Mouse (Mus musculus) megakaryocyte progenitor cell, adult 5-6 weeks (primary cell): ENCODE measurements around the gene Fndc3b. TPM values are rescaled to one million over a fixed set of nuclear protein-coding genes. Genes with fewer than 3 reads are reported as not detected.

Experiments used
- ATAC-seq: replicated peaks from 2 replicates; pipeline ENCODE4 v1.8.0; 2016; ENCODE audit warnings: mild to moderate bottlenecking, moderate TSS enrichment, inconsistent platforms; ENCODE audit not compliant: poor library complexity
- total RNA-seq, 2 experiments: library from RNA; stranded (forward) in 1 of 2; stranded (reverse) in 1 of 2; fragments of 157-497, 149-512 nt in 1 of 2; fragments of 200-1000 nt in 1 of 2; gene quantifications; 2 replicates each; pipeline versions ENCODE4 v1.2.3 to v1.2.4; 2015 to 2017

Fndc3b gene
- total RNA-seq, 2 experiments from 2014 or later: 14.2 to 40.6 TPM

- no peak for ATAC-seq
Observed at GRCm38 (mm10) chr3:27683374-27683773, 27.7 kb downstream of the Fndc3b start.

GRCm38 (mm10) chr3:27677574-27677973 is 33.5 kb downstream of the Fndc3b start:
- ATAC-seq: peak; percentile 96

- no peak for ATAC-seq
Observed at GRCm38 (mm10) chr3:27673660-27674059, 37.4 kb downstream of the Fndc3b start.

GRCm38 (mm10) chr3:27670416-27670815 is 40.7 kb downstream of the Fndc3b start:
- ATAC-seq: no peak

GRCm38 (mm10) chr3:27667280-27667679 is 43.8 kb downstream of the Fndc3b start:
- ATAC-seq: peak; percentile 67

GRCm38 (mm10) chr3:27665338-27665737 is 45.8 kb downstream of the Fndc3b start:
- no peak for ATAC-seq

GRCm38 (mm10) chr3:27663221-27663620 is 47.9 kb downstream of the Fndc3b start:
- no peak for ATAC-seq

GRCm38 (mm10) chr3:27658198-27658763 is 52.8 kb downstream of the Fndc3b start:
- ATAC-seq: no peak

- peak; percentile 94 for ATAC-seq
Observed at GRCm38 (mm10) chr3:27656764-27657390, 54.2 kb downstream of the Fndc3b start.

GRCm38 (mm10) chr3:27655673-27656072 is 55.4 kb downstream of the Fndc3b start:
- no peak for ATAC-seq

- ATAC-seq: no peak
Observed at GRCm38 (mm10) chr3:27655042-27655441, 56.1 kb downstream of the Fndc3b start.

- ATAC-seq: peak; percentile 31; the same call in 1 of the 2 replicates
Observed at GRCm38 (mm10) chr3:27652451-27653011, 58.6 kb downstream of the Fndc3b start.

GRCm38 (mm10) chr3:27651731-27652130 is 59.4 kb downstream of the Fndc3b start:
- ATAC-seq: no peak

- ATAC-seq: peak; percentile 75
Observed at GRCm38 (mm10) chr3:27650083-27650482, 61.0 kb downstream of the Fndc3b start.

- ATAC-seq: no peak
Observed at GRCm38 (mm10) chr3:27649316-27649715, 61.8 kb downstream of the Fndc3b start.

- ATAC-seq: no peak
Observed at GRCm38 (mm10) chr3:27642381-27642780, 68.7 kb downstream of the Fndc3b start.

- ATAC-seq: no peak
Observed at GRCm38 (mm10) chr3:27639701-27640100, 71.4 kb downstream of the Fndc3b start.

- ATAC-seq: no peak
Observed at GRCm38 (mm10) chr3:27637046-27637661, 74.0 kb downstream of the Fndc3b start.

- ATAC-seq: no peak
Observed at GRCm38 (mm10) chr3:27635776-27636175, 75.3 kb downstream of the Fndc3b start.

GRCm38 (mm10) chr3:27632880-27633279 is 78.2 kb downstream of the Fndc3b start:
- ATAC-seq: no peak

GRCm38 (mm10) chr3:27631112-27631511 is 80.0 kb downstream of the Fndc3b start:
- ATAC-seq: no peak

- ATAC-seq: no peak
Observed at GRCm38 (mm10) chr3:27629716-27630115, 81.4 kb downstream of the Fndc3b start.
